8 mouse cellular contexts compared by ENCODE assay signal in the genomic region with DNA sequence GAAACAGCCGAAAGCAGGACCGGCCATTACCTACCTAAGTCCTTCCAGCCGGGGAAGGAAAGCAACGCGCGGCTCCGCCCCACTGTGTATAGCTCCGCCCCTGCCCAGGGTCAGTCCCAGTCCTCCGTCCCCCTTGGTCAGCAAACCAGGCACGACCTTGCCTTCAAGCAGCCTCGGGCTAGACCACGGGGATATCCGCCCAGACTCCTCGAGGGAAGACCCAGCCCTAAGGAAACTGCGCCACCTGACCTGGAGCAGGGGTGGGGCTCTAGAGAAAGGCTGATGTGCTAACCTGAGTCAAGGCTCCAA. TPM values are rescaled to one million over a fixed set of nuclear protein-coding genes. Genes with fewer than 3 reads are reported as not detected.
DNase-seq lines count a peak whose midpoint lies in the region; ATAC-seq and TF ChIP-seq lines count a peak whose summit lies in the region.

No protein-coding gene starts in this region.

- H3K36me3 ChIP-seq in erythroblast, embryonic 14.5 days (ENCODE audit: control insufficient read depth) = no peaks in the 10 kb centered on the region
- H3K36me3 ChIP-seq in forebrain, postnatal 0 days (ENCODE audit: insufficient read depth) = 0 out of 2 replicates have a peak, but pooled peaks cover 2% of the 10 kb centered on the region
- peaks cover 5% of the 10 kb centered on the region; the same call in 1 of the 2 replicates for H3K36me3 ChIP-seq in hindbrain, embryonic 15.5 days
- no peaks in the 10 kb centered on the region for H3K36me3 ChIP-seq in liver, adult 2 months (ENCODE audit: control insufficient read depth, insufficient read depth, low read length)
- no peaks in the 10 kb centered on the region for H3K36me3 ChIP-seq in midbrain, embryonic 15.5 days (replicated peaks)

- H3K9me3 ChIP-seq in erythroblast, embryonic 14.5 days (ENCODE audit: control insufficient read depth, low read length) = no peaks in the 10 kb centered on the region
- H3K9me3 ChIP-seq in forebrain, postnatal 0 days (ENCODE audit: low read length) = no peaks in the 10 kb centered on the region
- H3K9me3 ChIP-seq in hindbrain, embryonic 15.5 days = no peaks in the 10 kb centered on the region
- H3K9me3 ChIP-seq in midbrain, embryonic 15.5 days = no peaks in the 10 kb centered on the region

- peak; percentile 81 to 86 for DNase-seq in cerebellum, adult 18-20 months
- DNase-seq in forebrain, postnatal 0 days = no peak
- DNase-seq in liver, adult 2 months (ENCODE audit: extremely low read depth, low read depth, low spot score) = peak; percentile 84
- DNase-seq in thymus, postnatal 0 days (ENCODE audit: low spot score) = no peak

- H3K27me3 ChIP-seq in erythroblast, embryonic 14.5 days (ENCODE audit: control insufficient read depth) = peaks cover 64% of the 10 kb centered on the region
- H3K27me3 ChIP-seq in forebrain, postnatal 0 days (ENCODE audit: insufficient read depth, low read length) = no peaks in the 10 kb centered on the region
- H3K27me3 ChIP-seq in hindbrain, embryonic 15.5 days = no peaks in the 10 kb centered on the region
- H3K27me3 ChIP-seq in liver, adult 2 months (ENCODE audit: control insufficient read depth, insufficient read depth, low read length) = no peaks in the 10 kb centered on the region
- H3K27me3 ChIP-seq in midbrain, embryonic 15.5 days (replicated peaks) = no peaks in the 10 kb centered on the region

- no peak for ATAC-seq in erythroblast, adult 5-6 weeks (replicated peaks; ENCODE audit: low FRiP score, poor library complexity, severe bottlenecking)
- ATAC-seq in forebrain, postnatal 0 days = peak; percentile 23
- ATAC-seq in hindbrain, embryonic 15.5 days (ENCODE audit: low FRiP score, low read depth) = peak; percentile 32; the same call in 1 of the 2 replicates
- peak; percentile 24 for ATAC-seq in midbrain, embryonic 15.5 days (replicated peaks)

- H3K9ac ChIP-seq in forebrain, postnatal 0 days = peak overlapping the region; percentile 72
- H3K9ac ChIP-seq in hindbrain, embryonic 15.5 days = peak overlapping the region; percentile 60
- peak overlapping the region; percentile 87 for H3K9ac ChIP-seq in liver, adult 2 months (ENCODE audit: low read depth, low read length)
- H3K9ac ChIP-seq in midbrain, embryonic 15.5 days = peak overlapping the region; percentile 64

- H3K4me1 ChIP-seq in erythroblast, embryonic 14.5 days (ENCODE audit: control insufficient read depth) = peaks cover 32% of the 10 kb centered on the region
- H3K4me1 ChIP-seq in forebrain, postnatal 0 days (ENCODE audit: insufficient read depth) = peaks cover 39% of the 10 kb centered on the region
- H3K4me1 ChIP-seq in hindbrain, embryonic 15.5 days (replicated peaks) = peaks cover 98% of the 10 kb centered on the region
- peaks cover 68% of the 10 kb centered on the region for H3K4me1 ChIP-seq in liver, adult 2 months (ENCODE audit: control insufficient read depth, insufficient read depth, low read length)
- H3K4me1 ChIP-seq in midbrain, embryonic 15.5 days = peaks cover 87% of the 10 kb centered on the region

- H3K27ac ChIP-seq in forebrain, postnatal 0 days (ENCODE audit: low read depth, low read length) = peak overlapping the region; percentile 83; the same call in 1 of the 2 replicates
- peak overlapping the region; percentile 80; the same call in 1 of the 2 replicates for H3K27ac ChIP-seq in hindbrain, embryonic 15.5 days (replicated peaks)
- peak overlapping the region; percentile 93 for H3K27ac ChIP-seq in liver, adult 2 months (replicated peaks; ENCODE audit: insufficient read depth, low read depth, low read length)
- peak overlapping the region; percentile 74 for H3K27ac ChIP-seq in midbrain, embryonic 15.5 days

- peaks cover 60% of the 10 kb centered on the region for H3K79me2 ChIP-seq in liver, adult 2 months (ENCODE audit: control insufficient read depth, insufficient read depth, low read length)

- no peak for TF ChIP-seq CTCF in forebrain, postnatal 0 days (IDR thresholded peaks at IDR 0.05; ENCODE audit: low read depth)
- TF ChIP-seq CTCF in liver, adult 2 months (IDR thresholded peaks at IDR 0.05; ENCODE audit: low read depth, low read length) = no peak

- TF ChIP-seq POLR2A in liver, adult 2 months (IDR thresholded peaks at IDR 0.05; ENCODE audit: extremely low read depth, insufficient read depth, low read length) = peak; percentile 55; the same call in 1 of the 2 replicates

- WGBS in forebrain, postnatal 0 days = 6% methylated on average over 15 of the region's 15 CpGs
- WGBS in hindbrain, embryonic 15.5 days = under 1% methylated on average over 15 of the region's 15 CpGs
- 1% methylated on average over 15 of the region's 15 CpGs for WGBS in liver, adult 2 months
- under 1% methylated on average over 15 of the region's 15 CpGs for WGBS in midbrain, embryonic 15.5 days

- peak overlapping the region; percentile 99 for H3K4me2 ChIP-seq in forebrain, postnatal 0 days (ENCODE audit: low read depth)
- peak overlapping the region; percentile 99 for H3K4me2 ChIP-seq in hindbrain, embryonic 15.5 days
- peak overlapping the region; percentile 98 for H3K4me2 ChIP-seq in midbrain, embryonic 15.5 days

- H3K4me3 ChIP-seq in erythroblast, embryonic 14.5 days (replicated peaks) = peak overlapping the region; percentile 55
- peak overlapping the region; percentile 58 for H3K4me3 ChIP-seq in forebrain, postnatal 0 days (ENCODE audit: low read depth, low read length)
- peak overlapping the region; percentile 51 for H3K4me3 ChIP-seq in hindbrain, embryonic 15.5 days
- H3K4me3 ChIP-seq in liver, adult 2 months (ENCODE audit: insufficient read depth, low read depth, low read length) = peak overlapping the region; percentile 76
- H3K4me3 ChIP-seq in midbrain, embryonic 15.5 days = peak overlapping the region; percentile 51

RNA-seq across cellular contexts. Expression of a gene that starts 6.7 kb away (rescaled TPM):
- 0.86 and 1.1 TPM in 2 replicates for polyA plus RNA-seq in erythroblast, embryonic 14.5 days (2012)
- 9.6 and 14.2 TPM in 2 replicates for total RNA-seq in erythroblast, adult 5-6 weeks (2015; ENCODE audit: low replicate concordance)
- total RNA-seq in erythroblast, adult 5-6 weeks (2017; ENCODE audit: low replicate concordance) = 4.9 and 6.9 TPM in 2 replicates
- total RNA-seq in forebrain, postnatal 0 days (2014; rRNA removed) = 126 and 138 TPM in 2 replicates
- polyA plus RNA-seq in forebrain, postnatal 0 days (2015; fragmentation: Nextera tagmentation; extraction: Ambion mirVana) = 45.2 and 52.8 TPM in 2 replicates
- polyA plus RNA-seq in hindbrain, embryonic 15.5 days (2015; fragmentation: Nextera tagmentation; extraction: Ambion mirVana) = 90.7 and 105 TPM in 2 replicates
- 80.0 and 111 TPM in 2 replicates for total RNA-seq in liver, adult 2 months (2014; rRNA removed)
- polyA plus RNA-seq in liver, adult 2 months (2012; rRNA removed) = 189 and 199 TPM in 2 replicates
- 101 and 108 TPM in 2 replicates for polyA plus RNA-seq in midbrain, embryonic 15.5 days (2015; fragmentation: Nextera tagmentation; extraction: Ambion mirVana)
- 19.0 and 19.4 TPM in 2 replicates for polyA plus RNA-seq in thymus, postnatal 0 days (2015; fragmentation: Nextera tagmentation; extraction: Ambion mirVana)

RNA-seq across cellular contexts. Expression of a gene that starts 22.4 kb away (rescaled TPM):
- polyA plus RNA-seq in erythroblast, embryonic 14.5 days (2012) = 0.62 and 0.88 TPM in 2 replicates
- total RNA-seq in erythroblast, adult 5-6 weeks (2015; ENCODE audit: low replicate concordance) = not detected in 2 replicates
- 0.84 and 1.7 TPM in 2 replicates for total RNA-seq in erythroblast, adult 5-6 weeks (2017; ENCODE audit: low replicate concordance)
- 73.7 and 89.6 TPM in 2 replicates for total RNA-seq in forebrain, postnatal 0 days (2014; rRNA removed)
- polyA plus RNA-seq in forebrain, postnatal 0 days (2015; fragmentation: Nextera tagmentation; extraction: Ambion mirVana) = 43.4 and 53.3 TPM in 2 replicates
- 80.4 and 93.7 TPM in 2 replicates for polyA plus RNA-seq in hindbrain, embryonic 15.5 days (2015; fragmentation: Nextera tagmentation; extraction: Ambion mirVana)
- total RNA-seq in liver, adult 2 months (2014; rRNA removed) = 2.8 and 3.4 TPM in 2 replicates
- polyA plus RNA-seq in liver, adult 2 months (2012; rRNA removed) = 8.4 and 10.0 TPM in 2 replicates
- 117 and 123 TPM in 2 replicates for polyA plus RNA-seq in midbrain, embryonic 15.5 days (2015; fragmentation: Nextera tagmentation; extraction: Ambion mirVana)
- polyA plus RNA-seq in thymus, postnatal 0 days (2015; fragmentation: Nextera tagmentation; extraction: Ambion mirVana) = 13.5 and 14.2 TPM in 2 replicates

RNA-seq across cellular contexts. Expression of a gene that starts 24.4 kb away (rescaled TPM):
- 0.02 TPM in 1 of 2 replicates, not detected in the other for polyA plus RNA-seq in erythroblast, embryonic 14.5 days (2012)
- total RNA-seq in erythroblast, adult 5-6 weeks (2015; ENCODE audit: low replicate concordance) = not detected in 2 replicates
- total RNA-seq in erythroblast, adult 5-6 weeks (2017; ENCODE audit: low replicate concordance) = 0.17 TPM in 1 of 2 replicates, not detected in the other
- 35.2 and 35.8 TPM in 2 replicates for total RNA-seq in forebrain, postnatal 0 days (2014; rRNA removed)
- 16.2 and 21.3 TPM in 2 replicates for polyA plus RNA-seq in forebrain, postnatal 0 days (2015; fragmentation: Nextera tagmentation; extraction: Ambion mirVana)
- polyA plus RNA-seq in hindbrain, embryonic 15.5 days (2015; fragmentation: Nextera tagmentation; extraction: Ambion mirVana) = 27.3 and 28.3 TPM in 2 replicates
- 0.74 and 1.1 TPM in 2 replicates for total RNA-seq in liver, adult 2 months (2014; rRNA removed)
- polyA plus RNA-seq in liver, adult 2 months (2012; rRNA removed) = 1.1 and 1.3 TPM in 2 replicates
- polyA plus RNA-seq in midbrain, embryonic 15.5 days (2015; fragmentation: Nextera tagmentation; extraction: Ambion mirVana) = 30.8 and 32.5 TPM in 2 replicates
- 4.9 and 5.6 TPM in 2 replicates for polyA plus RNA-seq in thymus, postnatal 0 days (2015; fragmentation: Nextera tagmentation; extraction: Ambion mirVana)

RNA-seq across cellular contexts. Expression of a gene that starts 33.4 kb away (rescaled TPM):
- 0.02 and 0.03 TPM in 2 replicates for polyA plus RNA-seq in erythroblast, embryonic 14.5 days (2012)
- not detected in 2 replicates for total RNA-seq in erythroblast, adult 5-6 weeks (2015; ENCODE audit: low replicate concordance)
- not detected in 2 replicates for total RNA-seq in erythroblast, adult 5-6 weeks (2017; ENCODE audit: low replicate concordance)
- total RNA-seq in forebrain, postnatal 0 days (2014; rRNA removed) = 1.8 and 3.4 TPM in 2 replicates
- polyA plus RNA-seq in forebrain, postnatal 0 days (2015; fragmentation: Nextera tagmentation; extraction: Ambion mirVana) = 2.0 and 2.8 TPM in 2 replicates
- polyA plus RNA-seq in hindbrain, embryonic 15.5 days (2015; fragmentation: Nextera tagmentation; extraction: Ambion mirVana) = 4.2 and 4.6 TPM in 2 replicates
- total RNA-seq in liver, adult 2 months (2014; rRNA removed) = 2.4 and 3.3 TPM in 2 replicates
- polyA plus RNA-seq in liver, adult 2 months (2012; rRNA removed) = 1.6 and 2.1 TPM in 2 replicates
- polyA plus RNA-seq in midbrain, embryonic 15.5 days (2015; fragmentation: Nextera tagmentation; extraction: Ambion mirVana) = 4.0 and 5.1 TPM in 2 replicates
- 1.2 TPM in 2 replicates for polyA plus RNA-seq in thymus, postnatal 0 days (2015; fragmentation: Nextera tagmentation; extraction: Ambion mirVana)

RNA-seq across cellular contexts. Expression of a gene that starts 37.5 kb away (rescaled TPM):
- polyA plus RNA-seq in erythroblast, embryonic 14.5 days (2012) = 9.5 and 14.5 TPM in 2 replicates
- total RNA-seq in erythroblast, adult 5-6 weeks (2015; ENCODE audit: low replicate concordance) = 18.1 and 19.6 TPM in 2 replicates
- 26.2 and 47.5 TPM in 2 replicates for total RNA-seq in erythroblast, adult 5-6 weeks (2017; ENCODE audit: low replicate concordance)
- 252 and 296 TPM in 2 replicates for total RNA-seq in forebrain, postnatal 0 days (2014; rRNA removed)
- polyA plus RNA-seq in forebrain, postnatal 0 days (2015; fragmentation: Nextera tagmentation; extraction: Ambion mirVana) = 70.0 and 77.2 TPM in 2 replicates
- polyA plus RNA-seq in hindbrain, embryonic 15.5 days (2015; fragmentation: Nextera tagmentation; extraction: Ambion mirVana) = 71.3 and 73.4 TPM in 2 replicates
- 43.9 and 57.5 TPM in 2 replicates for total RNA-seq in liver, adult 2 months (2014; rRNA removed)
- 115 and 143 TPM in 2 replicates for polyA plus RNA-seq in liver, adult 2 months (2012; rRNA removed)
- 83.2 and 89.8 TPM in 2 replicates for polyA plus RNA-seq in midbrain, embryonic 15.5 days (2015; fragmentation: Nextera tagmentation; extraction: Ambion mirVana)
- 30.8 and 38.2 TPM in 2 replicates for polyA plus RNA-seq in thymus, postnatal 0 days (2015; fragmentation: Nextera tagmentation; extraction: Ambion mirVana)

Comparison
In these comparisons a context has a peak if more than half of its experiments do, and no peak if none do; other contexts are left out.
1. DNase-seq: peak in cerebellum, adult 18-20 months (2 of 2) and liver, adult 2 months (single experiment); none in forebrain, postnatal 0 days (single experiment) and thymus, postnatal 0 days (single experiment).
2. Peak in every context shown above with its lines, with median percentiles within 50 percentile points of each other: H3K4me3 ChIP-seq, H3K27ac ChIP-seq, H3K4me2 ChIP-seq and H3K9ac ChIP-seq.